Mouse (Mus musculus): ENCODE results near the gene Prkrip1. TPM values are rescaled to one million over a fixed set of nuclear protein-coding genes. Genes with fewer than 3 reads are reported as not detected.
A peak's percentile ranks its signal among the peaks of the same experiment; 100 is the strongest.
"Not testable (repeated sequence)": the region's sequence is repeated elsewhere in the genome, so short reads cannot be mapped to it uniquely, and the experiment has no call there.

Gene Prkrip1
- polyA plus RNA-seq, 1 experiment from 2014 or later = 45.2 TPM

DNA sequence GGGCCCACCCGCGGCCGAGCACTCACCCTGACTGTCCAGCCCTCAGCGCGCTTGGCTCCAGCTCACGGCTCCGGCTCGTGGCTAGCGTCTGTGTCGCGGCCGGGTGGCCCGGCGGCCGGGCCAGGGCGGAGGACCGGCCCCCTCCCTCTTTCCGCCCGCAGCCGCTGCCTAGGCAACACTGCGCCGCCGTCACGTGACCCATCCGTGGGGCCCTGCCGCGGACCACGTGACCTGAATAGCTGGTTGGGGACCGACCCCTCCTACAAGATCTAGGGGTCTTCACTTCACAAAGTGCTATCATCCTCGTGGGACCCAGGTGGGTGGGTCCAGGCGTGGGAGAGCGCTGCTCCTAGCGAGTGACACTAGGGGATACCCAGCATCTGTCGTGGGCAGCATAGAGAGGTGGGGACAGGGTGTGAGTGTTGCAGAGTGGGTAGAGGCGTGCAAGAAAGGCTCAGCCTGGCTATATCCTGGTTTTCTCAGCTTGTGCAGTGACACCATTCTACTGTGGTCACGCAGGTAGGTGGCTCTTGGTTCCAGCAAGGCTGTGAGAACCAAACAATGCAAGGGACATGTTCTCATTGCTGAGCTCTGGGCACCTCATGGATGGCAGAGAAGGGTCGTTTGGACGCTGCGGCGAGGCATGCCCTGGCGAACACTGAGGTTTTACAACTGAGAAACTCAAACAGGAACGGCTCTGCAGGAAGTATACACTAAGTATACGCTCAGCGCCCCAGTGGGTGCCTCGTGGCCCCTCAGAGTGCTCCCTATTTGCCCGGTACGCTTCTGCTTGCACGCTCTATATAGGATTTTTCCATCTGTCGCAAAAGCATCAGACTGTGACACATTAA, 28.0 kb downstream of the Prkrip1 start, which contains the start of gene Orai2:
TSS of gene Orai2 (minus strand) at position 202 of the 851 bp plus-strand sequence.
- 2% methylated on average over 47 of the region's 49 CpGs for WGBS
- Histone ChIP-seq H3K27ac (peak within 1 kb of the TSS; percentile 68), H3K4me1 (peaks cover 32% of the 10 kb centered on the region), H3K4me3 (peak within 1 kb of the TSS; percentile 53), H3K4me2 (peak within 1 kb of the TSS; percentile 90), H3K27me3 (no peaks in the 10 kb centered on the region), H3K36me3 (no peaks in the 10 kb centered on the region), H3K9me3 (no peaks in the 10 kb centered on the region), H3K9ac (peak within 1 kb of the TSS; percentile 35)
- peak; percentile 64 for ATAC-seq (ENCODE audit: insufficient number of reproducible peaks, low FRiP score, low TSS enrichment, low read depth)

- Histone ChIP-seq H3K27ac (peak overlapping the region; percentile 68; the same call in 1 of the 2 replicates), H3K4me1 (peaks cover 32% of the 10 kb centered on the region), H3K36me3 (no peaks in the 10 kb centered on the region), H3K9me3 (no peaks in the 10 kb centered on the region), H3K9ac (peak overlapping the region; percentile 35), H3K4me3 (peak overlapping the region; percentile 53), H3K27me3 (no peaks in the 10 kb centered on the region), H3K4me2 (peak overlapping the region; percentile 90)
- ATAC-seq (ENCODE audit: insufficient number of reproducible peaks, low FRiP score, low TSS enrichment, low read depth) = peak; percentile 30; the same call in 1 of the 2 replicates
- WGBS = 12% methylated on average over 15 of the region's 15 CpGs
Measured at GRCm38 (mm10) chr5:136169626-136170511, 28.9 kb downstream of the Prkrip1 start.

DNA sequence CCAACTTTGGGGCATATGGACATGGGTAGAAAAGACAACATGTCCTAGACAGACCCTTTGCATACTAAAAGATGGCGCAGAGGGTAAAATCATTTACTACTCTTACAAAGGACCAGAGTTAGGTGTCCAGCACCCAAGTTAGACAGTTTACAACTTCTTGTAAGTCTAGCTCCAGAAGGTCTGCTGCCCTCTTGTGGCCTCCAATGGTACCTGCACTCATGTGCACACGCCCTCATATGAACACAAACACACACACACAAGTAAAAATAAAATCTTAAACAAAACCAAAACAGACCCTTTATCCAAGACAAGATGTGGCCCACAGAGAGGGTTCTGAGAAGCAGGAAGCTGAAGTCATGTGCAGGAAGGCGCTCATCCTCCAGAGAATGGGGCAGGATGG, 30.7 kb downstream of the Prkrip1 start:
- Histone ChIP-seq H3K9me3 (no peaks in the 10 kb centered on the region), H3K9ac (no peak overlapping the region), H3K4me3 (no peak overlapping the region), H3K4me1 (peaks cover 23% of the 10 kb centered on the region), H3K27me3 (no peaks in the 10 kb centered on the region), H3K4me2 (no peak overlapping the region), H3K36me3 (no peaks in the 10 kb centered on the region), H3K27ac (no peak overlapping the region)
- ATAC-seq (ENCODE audit: insufficient number of reproducible peaks, low FRiP score, low TSS enrichment, low read depth) = no peak
- 93% methylated on average over 3 of the region's 3 CpGs for WGBS

GRCm38 (mm10) chr5:136167296-136167695, 31.5 kb downstream of the Prkrip1 start:
- H3K4me3 ChIP-seq = no peak overlapping the region
- H3K27ac ChIP-seq = no peak overlapping the region
- ATAC-seq (ENCODE audit: insufficient number of reproducible peaks, low FRiP score, low TSS enrichment, low read depth) = no peak
- no peaks in the 10 kb centered on the region for H3K36me3 ChIP-seq
- peaks cover 23% of the 10 kb centered on the region for H3K4me1 ChIP-seq
- WGBS = 89% methylated on average over 4 of the region's 4 CpGs
- H3K9ac ChIP-seq = no peak overlapping the region
- H3K4me2 ChIP-seq = no peak overlapping the region
- no peaks in the 10 kb centered on the region for H3K27me3 ChIP-seq
- no peaks in the 10 kb centered on the region for H3K9me3 ChIP-seq

DNA sequence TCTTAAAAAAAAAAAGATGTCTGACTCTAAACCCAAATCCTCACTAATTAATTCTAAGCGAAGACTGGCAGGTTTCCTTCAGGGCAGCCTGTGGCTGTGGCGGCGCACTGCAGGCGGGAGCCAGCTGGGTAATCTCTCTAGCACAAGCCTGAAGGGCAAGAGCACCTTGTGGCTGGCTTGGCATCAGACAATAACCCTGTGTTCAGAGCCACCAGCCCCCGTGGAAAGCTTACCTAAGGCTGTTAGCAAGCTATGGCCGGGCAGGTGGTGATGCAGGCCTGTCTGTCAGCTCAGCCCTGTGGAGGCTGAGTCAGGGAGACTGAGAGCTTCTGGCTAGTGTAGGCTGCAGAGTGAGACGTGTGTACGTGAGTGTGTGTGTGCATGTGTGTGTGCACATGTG, 33.5 kb downstream of the Prkrip1 start:
- H3K27ac ChIP-seq = no peak overlapping the region
- no peak overlapping the region for H3K9ac ChIP-seq
- H3K9me3 ChIP-seq = no peaks in the 10 kb centered on the region

GRCm38 (mm10) chr5:136163807-136164474, 34.8 kb downstream of the Prkrip1 start:
- no peaks in the 10 kb centered on the region for H3K36me3 ChIP-seq
- no peak overlapping the region for H3K9ac ChIP-seq
- no peaks in the 10 kb centered on the region for H3K9me3 ChIP-seq
- WGBS = 84% methylated on average over 11 of the region's 11 CpGs
- no peaks in the 10 kb centered on the region for H3K4me1 ChIP-seq
- no peak overlapping the region for H3K27ac ChIP-seq
- ATAC-seq (ENCODE audit: insufficient number of reproducible peaks, low FRiP score, low TSS enrichment, low read depth) = no peak
- H3K4me3 ChIP-seq = no peak overlapping the region
- H3K27me3 ChIP-seq = no peaks in the 10 kb centered on the region
- H3K4me2 ChIP-seq = no peak overlapping the region

More for the DNA sequence above, 33.5 kb downstream of the Prkrip1 start:
- Histone ChIP-seq H3K36me3 (no peaks in the 10 kb centered on the region), H3K4me1 (peaks cover 7% of the 10 kb centered on the region; the same call in 1 of the 2 replicates), H3K4me2 (no peak overlapping the region), H3K4me3 (no peak overlapping the region), H3K27me3 (no peaks in the 10 kb centered on the region)
- ATAC-seq (ENCODE audit: insufficient number of reproducible peaks, low FRiP score, low TSS enrichment, low read depth) = no peak
- 70% methylated on average over 8 of the region's 8 CpGs for WGBS

GRCm38 (mm10) chr5:136160084-136160483, 38.7 kb downstream of the Prkrip1 start:
- ATAC-seq (ENCODE audit: insufficient number of reproducible peaks, low FRiP score, low TSS enrichment, low read depth); H3K4me3 ChIP-seq: not testable (repeated sequence)
- 82% methylated on average over 11 of the region's 12 CpGs for WGBS

GRCm38 (mm10) chr5:136155399-136155798, 43.4 kb downstream of the Prkrip1 start:
- no peaks in the 10 kb centered on the region for H3K36me3 ChIP-seq
- 79% methylated on average over 5 of the region's 5 CpGs for WGBS
- no peaks in the 10 kb centered on the region for H3K27me3 ChIP-seq
- no peak overlapping the region for H3K27ac ChIP-seq
- no peak overlapping the region for H3K4me3 ChIP-seq
- H3K9ac ChIP-seq = no peak overlapping the region
- no peaks in the 10 kb centered on the region for H3K9me3 ChIP-seq
- no peak for ATAC-seq (ENCODE audit: insufficient number of reproducible peaks, low FRiP score, low TSS enrichment, low read depth)
- no peak overlapping the region for H3K4me2 ChIP-seq
- no peaks in the 10 kb centered on the region for H3K4me1 ChIP-seq

More at GRCm38 (mm10) chr5:136160084-136160483, 38.7 kb downstream of the Prkrip1 start:
- H3K27me3 ChIP-seq, H3K9ac ChIP-seq, H3K36me3 ChIP-seq, H3K9me3 ChIP-seq, H3K4me2 ChIP-seq, H3K4me1 ChIP-seq, H3K27ac ChIP-seq: not testable (repeated sequence)

DNA sequence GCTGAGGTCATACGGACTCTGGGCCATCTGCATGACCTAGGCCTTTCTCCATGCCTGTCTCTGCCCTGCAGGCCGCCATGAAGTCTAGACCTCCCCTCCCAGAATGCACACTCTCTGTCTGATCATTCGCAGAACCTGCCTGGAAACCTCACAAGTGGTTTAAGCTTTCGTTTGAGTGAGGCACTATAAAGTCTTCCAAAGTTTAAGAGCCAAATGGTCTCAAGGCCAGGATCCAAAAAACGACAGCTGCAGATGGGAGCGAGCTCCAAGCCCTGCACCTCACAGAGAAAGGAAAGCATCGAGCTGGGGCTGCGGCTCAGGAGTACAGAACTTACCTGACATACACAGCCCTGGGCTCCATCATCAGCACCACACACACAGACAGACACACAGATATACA, 46.4 kb downstream of the Prkrip1 start:
- Histone ChIP-seq H3K4me3 (no peak overlapping the region), H3K4me1 (no peaks in the 10 kb centered on the region), H3K27ac (no peak overlapping the region; the same call in 1 of the 2 replicates), H3K9me3 (no peaks in the 10 kb centered on the region), H3K9ac (no peak overlapping the region), H3K4me2 (no peak overlapping the region), H3K27me3 (no peaks in the 10 kb centered on the region), H3K36me3 (no peaks in the 10 kb centered on the region)
- ATAC-seq (ENCODE audit: insufficient number of reproducible peaks, low FRiP score, low TSS enrichment, low read depth) = no peak
- WGBS = 58% methylated on average over 8 of the region's 8 CpGs

GRCm38 (mm10) chr5:136149134-136149576, 49.6 kb downstream of the Prkrip1 start:
- not testable (repeated sequence) for H3K27ac ChIP-seq; H3K9ac ChIP-seq; H3K4me1 ChIP-seq; H3K36me3 ChIP-seq; H3K27me3 ChIP-seq; H3K4me3 ChIP-seq; H3K4me2 ChIP-seq; ATAC-seq (ENCODE audit: insufficient number of reproducible peaks, low FRiP score, low TSS enrichment, low read depth); H3K9me3 ChIP-seq
- 65% methylated on average over 5 of the region's 5 CpGs for WGBS

- H3K36me3 ChIP-seq = no peaks in the 10 kb centered on the region
- no peaks in the 10 kb centered on the region for H3K4me1 ChIP-seq
- H3K9ac ChIP-seq = no peak overlapping the region
- 63% methylated on average over 8 of the region's 8 CpGs for WGBS
- no peak for ATAC-seq (ENCODE audit: insufficient number of reproducible peaks, low FRiP score, low TSS enrichment, low read depth)
- H3K4me2 ChIP-seq = no peak overlapping the region
- H3K4me3 ChIP-seq = no peak overlapping the region
- no peaks in the 10 kb centered on the region for H3K27me3 ChIP-seq
- no peak overlapping the region for H3K27ac ChIP-seq
- H3K9me3 ChIP-seq = no peaks in the 10 kb centered on the region
Measured at GRCm38 (mm10) chr5:136147704-136148103, 51.1 kb downstream of the Prkrip1 start.

Data from limb, embryonic 15.5 days (tissue).